Mouse (Mus musculus) cerebellum, adult 2 months (tissue): ENCODE results near the gene Sirt1. TPM values are rescaled to one million over a fixed set of nuclear protein-coding genes. Genes with fewer than 3 reads are reported as not detected.

Experiments
- DNase-seq, 2 experiments: peaks; one replicate each; pipeline ENCODE4 v3.0.0; 2021
- H3K27ac ChIP-seq: fragments of 200-500 bp; 2 replicates; pipeline ENCODE4 v1.5.1; 2012; ENCODE audit warnings: low read length, control low read depth, inconsistent platforms; ENCODE audit not compliant: insufficient read depth
- H3K27me3 ChIP-seq: fragments of 200-500 bp; 2 replicates; pipeline ENCODE4 v1.6.1; 2012; ENCODE audit warnings: inconsistent platforms, mild to moderate bottlenecking, low read length, moderate library complexity; ENCODE audit not compliant: control insufficient read depth, insufficient read depth
- H3K4me1 ChIP-seq: fragments of 200-500 bp; 2 replicates; pipeline ENCODE4 v1.6.1; 2011; ENCODE audit warnings: low read length; ENCODE audit not compliant: control insufficient read depth, insufficient read depth
- H3K4me3 ChIP-seq: fragments of 200-500 bp; replicated peaks from 2 replicates; pipeline ENCODE3; 2011; ENCODE audit warnings: mild to moderate bottlenecking, low read depth, low read length, control low read depth; ENCODE audit not compliant: insufficient read depth
- CTCF ChIP-seq: fragments of 200-500 bp; IDR thresholded peaks from 2 replicates; pipeline ENCODE4 v1.5.1; 2011; ENCODE audit warnings: low read depth, mild to moderate bottlenecking, control low read depth, low read length, moderate library complexity, borderline replicate concordance; ENCODE audit not compliant: insufficient read depth
- POLR2A ChIP-seq: fragments of 200-500 bp; IDR thresholded peaks from 2 replicates; pipeline ENCODE4 v1.6.1; 2011; ENCODE audit warnings: low read length, control low read depth, borderline replicate concordance; ENCODE audit not compliant: insufficient read depth
- WGBS: fragments of 180-500 bp; shearing (Covaris S2); methylation state at CpG from one replicate; pipeline ENCODE4 v1.1.7; 2018; 5-methylcytosine and 5-hydroxymethylcytosine counted together
- polyA plus RNA-seq: library from polyadenylated mRNA; depleted of rRNA; stranded (reverse); fragments of >200 nt; gene quantifications from 2 replicates; pipeline ENCODE4 v1.2.3, GENCODE M21; 2012

Sirt1 gene
- polyA plus RNA-seq, 1 experiment = 15.3 TPM

- Histone ChIP-seq H3K27ac (peak overlapping the region; percentile 88), H3K4me3 (peak overlapping the region; percentile 98), H3K4me1 (no peaks in the 10 kb centered on the region), H3K27me3 (no peaks in the 10 kb centered on the region)
- 3% methylated on average over 81 of the region's 113 CpGs for WGBS
- DNase-seq = peak in 1 of 2 experiments; percentile 74
- no peak for TF ChIP-seq CTCF
- TF ChIP-seq POLR2A = no peak
Measured at GRCm38 (mm10) chr10:63337951-63338836, 43.3 kb downstream of the Sirt1 start.

- 15% methylated on average over 5 of the region's 5 CpGs for WGBS
- Histone ChIP-seq H3K27ac (no peak overlapping the region), H3K27me3 (no peaks in the 10 kb centered on the region), H3K4me3 (peak overlapping the region; percentile 98), H3K4me1 (no peaks in the 10 kb centered on the region)
- TF ChIP-seq CTCF (no peak), POLR2A (no peak)
- DNase-seq = no peak
Measured at GRCm38 (mm10) chr10:63337326-63337725, 44.2 kb downstream of the Sirt1 start.

GRCm38 (mm10) chr10:63336901-63337300 is 44.6 kb downstream of the Sirt1 start:
- Histone ChIP-seq H3K27me3 (no peaks in the 10 kb centered on the region), H3K4me3 (peak overlapping the region; percentile 58), H3K27ac (no peak overlapping the region), H3K4me1 (no peaks in the 10 kb centered on the region)
- 41% methylated on average over 13 of the region's 13 CpGs for WGBS
- DNase-seq = peak; percentile 19 to 24
- no peak for TF ChIP-seq CTCF
- TF ChIP-seq POLR2A = no peak

GRCm38 (mm10) chr10:63327091-63327490 is 54.4 kb downstream of the Sirt1 start:
- WGBS = 98% methylated on average over 1 of the region's 1 CpGs
- no peaks in the 10 kb centered on the region for H3K27me3 ChIP-seq
- no peak overlapping the region for H3K27ac ChIP-seq
- H3K4me1 ChIP-seq = no peaks in the 10 kb centered on the region
- TF ChIP-seq POLR2A = no peak
- no peak for DNase-seq
- H3K4me3 ChIP-seq = no peak overlapping the region

GRCm38 (mm10) chr10:63313726-63314125 is 67.8 kb downstream of the Sirt1 start:
- H3K27ac ChIP-seq = no peak overlapping the region
- no peak for TF ChIP-seq POLR2A
- no peak for TF ChIP-seq CTCF
- H3K4me1 ChIP-seq = no peaks in the 10 kb centered on the region
- no peak for DNase-seq
- no peak overlapping the region for H3K4me3 ChIP-seq
- no peaks in the 10 kb centered on the region for H3K27me3 ChIP-seq
- 52% methylated on average over 1 of the region's 1 CpGs for WGBS

GRCm38 (mm10) chr10:63308582-63309366 is 72.7 kb downstream of the Sirt1 start:
- Histone ChIP-seq H3K27ac (no peak overlapping the region), H3K4me3 (no peak overlapping the region), H3K4me1 (no peaks in the 10 kb centered on the region), H3K27me3 (no peaks in the 10 kb centered on the region)
- WGBS = 36% methylated on average over 10 of the region's 10 CpGs
- no peak for TF ChIP-seq POLR2A
- TF ChIP-seq CTCF = peak; percentile 80
- peak; percentile 66 to 70 for DNase-seq

- 96% methylated on average over 2 of the region's 2 CpGs for WGBS
- TF ChIP-seq CTCF (no peak), POLR2A (no peak)
Measured at GRCm38 (mm10) chr10:63302356-63302755, 79.1 kb downstream of the Sirt1 start.

GRCm38 (mm10) chr10:63282846-63283245 is 98.7 kb downstream of the Sirt1 start:
- Histone ChIP-seq H3K4me1 (no peaks in the 10 kb centered on the region), H3K27me3 (no peaks in the 10 kb centered on the region), H3K27ac (no peak overlapping the region), H3K4me3 (no peak overlapping the region)
- 65% methylated on average over 7 of the region's 7 CpGs for WGBS
- DNase-seq = no peak
- TF ChIP-seq CTCF = no peak
- TF ChIP-seq POLR2A = no peak

More at GRCm38 (mm10) chr10:63302356-63302755, 79.1 kb downstream of the Sirt1 start:
- Histone ChIP-seq H3K27me3 (no peaks in the 10 kb centered on the region), H3K27ac (no peak overlapping the region), H3K4me3 (no peak overlapping the region), H3K4me1 (no peaks in the 10 kb centered on the region)
- no peak for DNase-seq
